Mouse (Mus musculus) spleen, postnatal 4 days (tissue): ENCODE data around the gene Abhd18.

Experiments used
- DNase-seq, 2 experiments: peaks; one replicate each; pipeline ENCODE4 v3.0.0; 2022; ENCODE audit warnings: low spot score in 2 of 2

Gene Abhd18

GRCm38 (mm10) chr3:40950601-40951201 is 103.9 kb downstream of the Abhd18 start:
- DNase-seq: peak; percentile 61 to 83

- DNase-seq: no peak
These were observed 104.6 kb downstream of the Abhd18 start for GRCm38 (mm10) chr3:40951365-40951764.

GRCm38 (mm10) chr3:40952606-40953005 is 105.8 kb downstream of the Abhd18 start:
- DNase-seq: no peak

GRCm38 (mm10) chr3:40954792-40955191 is 108.0 kb downstream of the Abhd18 start:
- DNase-seq: no peak

GRCm38 (mm10) chr3:40958831-40959230 is 112.1 kb downstream of the Abhd18 start:
- no peak for DNase-seq

- no peak for DNase-seq
These were observed 134.0 kb downstream of the Abhd18 start for GRCm38 (mm10) chr3:40980758-40981157.

GRCm38 (mm10) chr3:40987539-40987938 is 140.8 kb downstream of the Abhd18 start:
- DNase-seq: no peak
